Mouse (Mus musculus): ENCODE results near the gene Akt1s1.

GRCm38 (mm10) chr7:44815721-44816469 lies 32.9 kb upstream of the Akt1s1 start, which contains the start of the genes Nup62 and Il4i1:
- TF ChIP-seq CTCF (IDR thresholded peaks at IDR 0.05; ENCODE audit: low read depth): no peak
- TF ChIP-seq EP300 (IDR thresholded peaks at IDR 0.05; ENCODE audit: low read depth): peak; percentile 84; the same call in 1 of the 2 replicates

All from heart, postnatal 0 days (tissue).